Mouse (Mus musculus): ENCODE results near the gene Cts7. TPM values are rescaled to one million over a fixed set of nuclear protein-coding genes. Genes with fewer than 3 reads are reported as not detected.

Cts7 gene
- not detected for total RNA-seq (2022)

- no peak for DNase-seq (ENCODE audit: low spot score in 2 of 2)
Measured at GRCm38 (mm10) chr13:61358097-61358496, at the start of gene Cts7. Gene Cts7, minus strand, starts transcription at chr13:61358197.

Small RNA genes within 50 kb of the gene (microRNA-seq; reads per million reads assigned to microRNA genes)
- gene Gm27704 = not detected

Other genes with a start within 250 kb of the Cts7 start
- not detected for gene Ctsr, start 193.9 kb downstream of the Cts7 start, total RNA-seq (2022)
- gene Cts6, start 154.8 kb downstream of the Cts7 start, total RNA-seq (2022) = not detected
- not detected for gene Cts8, start 102.8 kb downstream of the Cts7 start, total RNA-seq (2022)
- not detected for gene Gm49398, start 69.4 kb downstream of the Cts7 start, total RNA-seq (2022)
- gene Ctsm, start 183.6 kb upstream of the Cts7 start, total RNA-seq (2022) = not detected
- not detected for gene Gm49352, start 210.0 kb upstream of the Cts7 start, total RNA-seq (2022)
- not detected for gene Cts3, start 211.9 kb upstream of the Cts7 start, total RNA-seq (2022)